Mouse (Mus musculus) T-helper 1 cell (primary cell): Measurements from ENCODE around the gene Cyth4.

Source experiments
- in situ Hi-C: fragments of 300-600 bp; cut with MboI, MseI; formaldehyde crosslinking; loops from one replicate; pipeline ENCODE4 v1.15.1; 2025; ENCODE audit warnings: high pct_unique_total_duplicates

The Cyth4 gene

DNA sequence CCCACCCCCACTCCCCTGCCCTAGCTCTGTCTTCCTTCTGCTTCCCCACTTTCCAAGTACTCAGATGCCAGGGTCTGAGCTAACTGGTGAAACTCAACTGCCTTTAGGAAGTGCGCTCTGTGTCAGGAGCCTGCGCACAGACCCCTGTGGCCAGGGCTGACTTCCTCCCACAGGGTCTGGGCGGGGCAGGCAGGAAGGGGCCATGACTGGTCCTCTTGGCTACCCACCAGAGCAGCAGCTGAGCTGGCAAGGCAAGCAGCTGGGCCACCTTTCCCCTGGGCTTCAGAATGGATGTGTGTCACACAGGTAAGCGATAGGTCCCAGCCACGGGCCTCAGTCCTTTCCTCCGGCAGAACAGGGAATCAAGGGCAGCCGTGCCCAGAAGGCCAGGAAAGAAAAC is at the start of gene Cyth4:
Cyth4 (plus strand) TSS at position 134 of the 400 bp plus-strand sequence.
- in situ Hi-C loops: no loop called here

GRCm38 (mm10) chr15:78547415-78548335 is 49.2 kb upstream of the Cyth4 start:
- in situ Hi-C loops: loop anchor here (10.0 kb wide), 1 partner anchor 1343 kb away; no protein-coding TSS in a partner anchor

- in situ Hi-C loops: loop anchor here (10.0 kb wide), 1 partner anchor 1344 kb away; no protein-coding TSS in a partner anchor
Observed at GRCm38 (mm10) chr15:78548336-78548665, 48.5 kb upstream of the Cyth4 start.

GRCm38 (mm10) chr15:78548711-78549110 is 48.1 kb upstream of the Cyth4 start:
- in situ Hi-C loops: loop anchor here (10.0 kb wide), 1 partner anchor 1344 kb away; no protein-coding TSS in a partner anchor

DNA sequence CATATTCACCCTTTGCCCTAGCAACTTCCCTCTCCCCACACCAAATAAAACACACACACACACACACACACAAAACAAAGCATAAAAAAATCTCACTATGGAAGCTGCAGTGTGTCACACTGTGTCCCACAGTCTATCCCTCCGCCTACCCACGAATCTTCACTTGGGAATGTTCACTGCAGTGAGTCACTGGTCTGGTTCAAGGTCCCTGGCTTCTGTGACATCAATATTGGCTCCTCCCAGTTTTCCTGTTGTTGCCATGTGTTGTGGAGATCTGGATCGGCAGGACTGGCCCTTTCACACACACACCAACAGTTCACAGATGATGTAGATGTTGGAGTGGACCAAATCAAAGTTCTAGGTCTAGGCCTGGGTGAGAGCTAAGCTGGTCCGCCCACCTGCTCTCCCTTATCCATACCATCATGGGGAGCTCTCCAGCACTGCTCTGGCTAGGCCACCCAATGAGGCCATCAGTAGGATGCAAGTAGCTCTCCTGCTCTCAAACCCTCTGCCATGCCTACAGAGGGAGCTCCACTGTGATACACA is 47.6 kb upstream of the Cyth4 start:
- in situ Hi-C loops: loop anchor here (10.0 kb wide), 1 partner anchor 1344 kb away; no protein-coding TSS in a partner anchor

GRCm38 (mm10) chr15:78554545-78555313 is 42.1 kb upstream of the Cyth4 start:
- in situ Hi-C loops: no loop called here

GRCm38 (mm10) chr15:78557693-78558535 is 38.9 kb upstream of the Cyth4 start:
- in situ Hi-C loops: no loop called here

DNA sequence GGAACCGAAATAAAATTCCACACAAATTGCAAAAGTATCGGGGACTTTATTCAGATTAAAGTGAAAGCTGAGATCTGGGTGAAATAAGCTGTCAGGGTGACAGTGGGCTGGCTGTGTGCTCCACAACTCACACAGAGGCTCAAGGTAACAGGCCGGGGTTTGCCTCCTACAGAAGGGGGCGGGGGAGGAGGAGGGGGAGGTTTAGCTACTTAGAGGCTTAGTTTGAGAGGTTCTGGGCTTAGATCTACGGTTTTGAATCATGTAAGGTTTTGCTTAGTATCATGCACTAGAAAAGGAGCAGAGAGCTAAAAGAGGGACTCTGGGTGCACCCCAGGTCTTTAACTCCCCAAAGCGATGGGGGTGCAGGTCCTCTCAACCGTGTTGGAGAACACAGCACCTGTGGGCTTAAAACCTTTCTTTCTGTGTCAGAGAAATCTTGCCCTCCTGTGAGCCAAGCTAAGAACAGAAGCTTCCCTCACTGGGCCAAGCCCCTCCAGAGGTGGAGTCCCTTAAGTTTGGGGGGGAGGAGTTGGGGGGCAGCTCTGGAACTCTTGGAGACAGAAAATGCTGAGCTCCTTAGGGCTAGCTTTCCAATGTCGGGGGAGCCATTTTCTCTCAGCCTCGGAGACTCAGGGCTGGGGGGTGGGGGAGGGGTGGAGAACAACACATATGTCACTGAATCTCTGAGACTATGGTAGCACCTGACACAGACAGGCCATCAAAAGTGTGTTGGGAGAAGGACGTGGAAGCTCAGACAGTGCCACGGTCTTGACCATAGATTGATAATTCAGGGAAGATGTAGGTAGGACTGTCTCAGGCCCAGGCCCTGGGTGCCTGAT is 37.5 kb upstream of the Cyth4 start:
- in situ Hi-C loops: no loop called here

DNA sequence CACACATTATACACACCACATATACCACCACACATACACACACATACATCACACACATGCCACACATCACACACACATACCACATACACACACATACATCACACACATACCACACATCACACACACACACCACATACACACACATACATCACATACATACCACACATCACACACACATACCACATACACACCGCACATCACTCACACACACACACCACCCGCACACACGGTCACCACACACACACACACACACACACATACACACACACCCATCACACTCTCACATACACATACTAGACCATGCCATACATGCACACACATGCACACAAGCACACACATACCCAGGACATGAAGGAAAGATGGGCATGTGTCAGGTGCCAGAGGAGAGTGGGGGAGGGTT is 33.5 kb upstream of the Cyth4 start:
- in situ Hi-C loops: loop anchor here (10.0 kb wide), 1 partner anchor 951 kb away; the partner anchor contains the start of gene Kdelr3

GRCm38 (mm10) chr15:78563937-78564336 is 32.9 kb upstream of the Cyth4 start:
- in situ Hi-C loops: loop anchor here (10.0 kb wide), 1 partner anchor 951 kb away; the partner anchor contains the start of gene Kdelr3

DNA sequence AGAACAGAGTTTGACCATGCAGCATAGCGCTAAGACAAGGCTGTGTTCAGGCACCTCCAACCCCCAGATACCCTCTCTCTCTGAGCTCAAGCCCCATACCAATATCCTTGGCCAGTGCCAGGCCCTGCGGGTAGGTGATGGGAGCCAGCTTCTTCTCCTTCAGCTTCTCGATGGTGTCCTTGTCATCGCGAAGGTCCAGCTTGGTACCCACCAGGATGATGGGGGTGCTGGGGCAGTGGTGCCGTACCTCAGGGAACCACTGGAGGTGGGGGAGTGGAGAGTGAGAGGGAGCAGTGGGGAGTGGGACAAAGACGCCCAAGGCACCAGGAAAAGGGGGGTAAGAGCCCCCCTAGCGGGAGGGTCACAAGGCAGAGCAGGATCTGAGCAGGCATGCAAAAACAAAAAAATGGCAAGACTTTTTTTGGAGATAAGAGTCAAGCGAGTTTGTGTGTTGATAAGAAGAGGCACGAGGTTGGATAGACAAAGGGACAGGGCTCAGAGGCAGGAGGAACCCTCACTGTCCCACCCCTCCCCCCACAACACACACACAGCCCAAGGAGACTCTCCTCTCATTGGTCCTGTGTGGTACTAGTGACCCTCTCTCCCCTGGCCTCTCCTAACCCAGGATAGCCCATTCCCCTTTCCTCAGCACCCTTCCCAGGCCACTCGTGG is 31.9 kb upstream of the Cyth4 start:
- in situ Hi-C loops: loop anchor here (10.0 kb wide), 1 partner anchor 950 kb away; the partner anchor contains the start of gene Kdelr3

- in situ Hi-C loops: loop anchor here (10.0 kb wide), 1 partner anchor 947 kb away; the partner anchor contains the start of gene Kdelr3
Observed at GRCm38 (mm10) chr15:78567608-78568120, 29.2 kb upstream of the Cyth4 start.

DNA sequence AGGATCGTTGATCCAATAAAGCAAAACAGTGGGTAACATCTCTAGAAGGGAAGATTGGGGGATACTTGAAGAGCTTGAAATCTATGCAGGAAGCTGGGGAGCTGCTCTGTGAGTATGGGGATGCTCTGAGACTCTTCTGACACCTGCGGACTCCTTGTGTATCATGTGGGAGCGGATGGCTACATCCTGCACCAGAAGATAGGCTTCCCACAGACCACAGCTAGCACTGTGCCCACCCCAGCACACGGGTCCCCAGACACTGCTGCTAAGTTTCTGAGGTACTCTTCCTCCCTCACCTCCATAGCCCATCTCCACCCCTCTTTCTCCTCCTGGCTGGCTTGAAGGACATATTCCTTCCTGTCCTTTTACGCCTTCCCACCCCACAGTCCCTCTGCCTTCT is 26.7 kb upstream of the Cyth4 start:
- in situ Hi-C loops: no loop called here

DNA sequence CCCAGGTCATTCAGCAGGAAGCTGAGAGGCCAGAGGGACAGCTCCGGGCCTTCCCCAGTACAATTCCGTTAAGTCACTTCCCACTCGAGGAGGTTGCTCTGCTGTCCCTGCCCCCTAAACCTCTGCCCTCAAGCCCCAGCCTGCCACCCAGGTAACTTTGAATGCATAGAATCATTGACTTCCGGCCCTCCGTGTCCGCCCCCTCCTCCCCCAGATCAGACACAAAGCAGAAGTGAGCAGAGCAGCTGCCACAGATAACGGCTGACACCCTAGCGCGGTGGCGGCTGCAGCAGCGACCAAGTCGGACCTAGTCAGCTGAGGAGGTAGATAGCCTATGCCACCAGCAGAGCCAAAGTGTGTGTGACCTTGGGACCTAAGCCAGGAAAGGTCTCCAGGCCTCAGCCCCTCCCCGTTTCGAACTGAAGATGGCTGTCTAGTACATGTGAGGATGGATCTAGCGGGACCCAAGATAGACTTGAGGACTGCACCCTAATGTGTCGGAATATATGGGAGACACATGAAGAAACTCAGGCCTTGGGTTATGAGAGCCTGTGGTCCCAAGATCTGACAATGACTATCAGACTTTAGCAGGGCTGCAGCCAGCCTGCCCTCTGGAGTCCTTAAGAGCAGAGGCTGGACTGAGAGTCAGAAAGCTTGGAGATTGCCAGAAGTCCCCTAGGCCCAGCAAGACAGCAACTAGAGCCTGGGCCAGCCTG is 25.1 kb upstream of the Cyth4 start:
- in situ Hi-C loops: no loop called here

DNA sequence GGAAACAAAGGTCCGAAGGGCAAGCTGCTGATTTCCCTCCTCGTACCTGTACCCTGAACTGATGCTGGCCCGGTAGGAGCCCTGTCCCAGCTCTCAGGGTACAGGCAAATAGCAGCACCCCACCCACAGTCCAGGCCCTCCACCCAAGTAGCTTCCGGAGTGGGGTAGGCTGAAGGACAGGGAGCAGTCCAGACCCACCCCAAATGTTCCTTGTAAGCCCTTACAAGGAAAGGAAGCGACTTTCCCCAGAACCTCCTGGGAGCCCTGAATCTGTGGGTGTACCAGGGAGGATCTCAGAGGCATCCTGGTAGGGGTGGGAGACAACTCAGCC is 24.6 kb upstream of the Cyth4 start:
- in situ Hi-C loops: no loop called here

DNA sequence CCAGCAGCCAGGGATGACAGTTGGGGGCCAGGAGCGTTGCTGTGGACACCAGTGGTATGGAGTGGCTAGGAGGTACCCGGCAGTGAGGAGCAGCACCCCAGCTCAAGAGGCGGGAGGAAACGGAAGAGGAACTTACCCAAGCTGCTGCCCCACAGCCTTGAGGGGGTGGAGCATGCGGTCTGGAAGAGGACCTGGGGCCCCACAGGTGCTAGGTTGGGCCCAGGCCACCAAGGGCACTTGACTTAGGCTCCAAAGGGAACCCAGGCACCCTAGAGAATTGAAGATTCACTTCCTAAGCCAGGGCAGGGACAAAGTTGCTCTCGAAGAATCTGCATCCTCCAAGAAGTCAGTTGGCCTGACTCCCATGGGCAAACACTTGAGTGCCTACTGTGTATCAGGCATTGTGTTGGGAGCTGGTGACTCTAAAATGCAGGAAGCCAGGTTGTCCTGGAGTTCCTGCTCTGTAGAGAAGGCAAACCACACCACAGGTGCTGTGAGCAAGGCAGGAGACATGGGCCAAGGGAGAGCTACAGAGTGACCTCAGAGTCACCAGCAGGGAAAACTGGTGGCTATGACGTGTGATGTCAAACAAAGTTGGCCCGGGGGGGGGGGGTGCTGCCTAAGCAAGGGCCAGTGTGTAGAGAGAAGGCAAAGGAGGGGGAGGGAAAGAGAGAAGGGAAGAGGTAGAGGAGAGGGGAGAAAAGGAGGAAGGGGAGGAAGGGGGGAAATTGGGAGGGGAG is 24.0 kb upstream of the Cyth4 start, which contains the start of gene Rac2:
Rac2 (minus strand) TSS at position 126 of the 740 bp plus-strand sequence.
- in situ Hi-C loops: no loop called here

DNA sequence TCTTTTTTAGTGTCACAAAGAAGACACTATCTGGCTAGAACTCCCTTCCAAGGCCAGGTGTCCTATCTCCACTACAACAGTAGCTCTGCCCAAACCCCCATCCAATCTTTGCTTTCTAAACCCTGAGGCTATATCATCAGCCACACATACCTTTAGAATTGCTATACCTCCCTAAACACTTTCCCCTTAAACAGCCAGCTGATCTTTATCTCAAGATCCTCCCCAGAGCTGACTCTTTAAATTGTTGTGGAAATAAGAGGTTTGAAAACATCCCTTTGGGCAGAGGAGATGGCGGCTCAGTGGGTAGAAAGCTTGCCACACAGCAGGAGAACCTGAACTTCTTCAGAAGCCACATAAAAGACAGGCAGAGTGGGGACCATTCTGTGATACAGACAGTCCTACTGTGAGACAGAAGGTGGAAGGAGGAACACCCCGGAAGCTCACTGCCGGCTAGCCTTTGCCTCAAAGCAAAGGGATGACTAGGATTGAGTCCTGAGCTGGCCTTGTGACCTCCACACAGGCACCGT is 20.5 kb upstream of the Cyth4 start:
- in situ Hi-C loops: no loop called here

- in situ Hi-C loops: no loop called here
Observed at GRCm38 (mm10) chr15:78583352-78583751, 13.5 kb upstream of the Cyth4 start.
